Mouse (Mus musculus) lung, embryonic 15.5 days (tissue): ENCODE measurements around the gene Smap1. TPM values are rescaled to one million over a fixed set of nuclear protein-coding genes. Genes with fewer than 3 reads are reported as not detected.

Experiments
- ATAC-seq: fragments of 200-750 bp; cut with Nextera tagmentation; 2 replicates; pipeline ENCODE4 v1.8.0; 2017; ENCODE audit warnings: moderate number of reproducible peaks, borderline replicate concordance; ENCODE audit not compliant: low FRiP score, low TSS enrichment; ENCODE audit errors: extremely low read depth
- H3K27ac ChIP-seq: fragments of 300-500 bp; sonication (generic); 2 replicates; pipeline ENCODE4 v1.5.1; 2015; ENCODE audit warnings: moderate library complexity, mild to moderate bottlenecking, inconsistent platforms
- H3K27me3 ChIP-seq: fragments of 300-500 bp; sonication (generic); 2 replicates; pipeline ENCODE4 v1.6.1; 2015; ENCODE audit warnings: inconsistent platforms
- H3K36me3 ChIP-seq: fragments of 300-500 bp; sonication (generic); 2 replicates; pipeline ENCODE4 v1.6.1; 2015; ENCODE audit warnings: inconsistent platforms
- H3K4me1 ChIP-seq: fragments of 300-500 bp; sonication (generic); 2 replicates; pipeline ENCODE4 v1.6.1; 2015; ENCODE audit warnings: inconsistent platforms
- H3K4me2 ChIP-seq: fragments of 300-500 bp; sonication (generic); 2 replicates; pipeline ENCODE4 v1.6.1; 2015; ENCODE audit warnings: inconsistent platforms, mild to moderate bottlenecking, moderate library complexity
- H3K4me3 ChIP-seq: fragments of 300-500 bp; sonication (generic); 2 replicates; pipeline ENCODE4 v1.5.1; 2015; ENCODE audit warnings: mild to moderate bottlenecking, inconsistent platforms
- H3K9ac ChIP-seq: fragments of 300-500 bp; sonication (generic); 2 replicates; pipeline ENCODE4 v1.6.1; 2015; ENCODE audit warnings: inconsistent platforms
- H3K9me3 ChIP-seq: fragments of 300-500 bp; sonication (generic); 2 replicates; pipeline ENCODE4 v1.6.1; 2016; ENCODE audit warnings: inconsistent platforms
- WGBS: fragments of 180-500 bp; shearing (Covaris S2); methylation state at CpG from one replicate; pipeline ENCODE4 v1.1.7; 2015; 5-methylcytosine and 5-hydroxymethylcytosine counted together
- polyA plus RNA-seq: library from polyadenylated mRNA; unstranded; fragments of >200 nt; fragmentation: Nextera tagmentation; extraction: Ambion mirVana; gene quantifications from 2 replicates; pipeline ENCODE4 v1.2.1, GENCODE M21; 2015

The Smap1 gene
- polyA plus RNA-seq, 1 experiment from 2014 or later = 40.5 TPM

DNA sequence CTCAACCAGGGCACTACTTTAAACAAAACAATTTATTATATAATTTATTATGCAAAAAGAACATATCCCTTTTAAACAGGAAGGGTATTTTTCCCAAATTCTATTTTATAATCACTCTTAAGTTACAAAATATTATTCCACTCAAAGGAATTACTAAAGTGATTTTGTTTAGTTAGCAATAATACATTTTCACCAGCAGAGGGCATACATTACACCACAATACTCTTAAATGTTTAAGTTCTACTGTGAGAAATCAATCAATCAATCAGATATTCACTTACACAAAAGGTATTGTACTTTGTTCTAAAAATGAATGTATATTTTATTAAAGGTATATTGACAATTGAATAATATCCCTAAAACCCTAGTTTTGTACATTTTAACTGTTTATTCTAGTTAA, 16.0 kb downstream of the Smap1 start:
- Histone ChIP-seq H3K9ac (no peak overlapping the region), H3K27ac (no peak overlapping the region), H3K4me3 (no peak overlapping the region), H3K9me3 (no peaks in the 10 kb centered on the region), H3K36me3 (no peaks in the 10 kb centered on the region), H3K4me1 (no peaks in the 10 kb centered on the region), H3K27me3 (no peaks in the 10 kb centered on the region), H3K4me2 (no peak overlapping the region)
- no peak for ATAC-seq

DNA sequence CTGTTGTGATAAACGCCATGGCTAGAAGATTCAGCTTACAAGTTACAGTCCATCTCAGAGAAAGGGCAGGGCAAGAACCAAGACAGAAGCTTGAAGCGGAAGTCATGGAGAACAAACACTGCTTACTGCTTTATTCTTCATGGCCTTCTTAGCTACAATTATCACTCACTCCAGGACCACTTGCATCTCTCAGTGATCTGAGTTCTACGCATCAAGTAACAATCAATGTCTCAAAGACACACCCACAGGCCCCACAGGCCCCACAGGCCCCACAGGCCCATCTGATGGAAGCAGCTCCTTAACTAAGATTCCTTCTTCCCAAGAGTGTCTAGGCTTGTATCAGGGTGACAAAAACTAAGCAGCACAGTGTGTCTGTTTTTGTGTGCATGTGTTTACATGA, 18.8 kb downstream of the Smap1 start:
- Histone ChIP-seq H3K4me3 (no peak overlapping the region), H3K9ac (no peak overlapping the region), H3K27me3 (no peaks in the 10 kb centered on the region), H3K36me3 (no peaks in the 10 kb centered on the region), H3K9me3 (no peaks in the 10 kb centered on the region), H3K4me1 (no peaks in the 10 kb centered on the region), H3K4me2 (no peak overlapping the region), H3K27ac (no peak overlapping the region)
- no peak for ATAC-seq
- WGBS = 91% methylated on average over 3 of the region's 3 CpGs

DNA sequence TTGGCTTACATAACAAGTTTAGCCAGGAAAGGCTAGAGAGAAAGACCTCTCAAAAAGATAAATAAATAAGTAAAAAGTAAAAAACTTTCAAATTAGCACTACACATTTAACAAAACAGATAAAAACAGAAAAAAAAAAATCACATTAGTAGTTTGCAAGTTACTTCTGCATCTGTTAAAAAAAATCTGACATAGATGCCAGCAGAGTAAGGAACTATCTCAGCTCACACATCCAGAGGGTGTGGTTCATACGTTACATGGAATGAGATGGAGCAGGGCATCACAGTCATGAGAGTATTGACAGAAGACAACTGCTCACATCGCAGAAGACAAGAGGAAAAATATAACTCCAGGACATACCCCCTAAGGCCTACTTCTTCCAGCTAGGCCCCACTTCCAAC, 19.4 kb downstream of the Smap1 start:
- H3K4me3 ChIP-seq = no peak overlapping the region
- no peak overlapping the region for H3K9ac ChIP-seq
- no peaks in the 10 kb centered on the region for H3K4me1 ChIP-seq
- no peaks in the 10 kb centered on the region for H3K27me3 ChIP-seq
- H3K9me3 ChIP-seq = no peaks in the 10 kb centered on the region
- no peak overlapping the region for H3K4me2 ChIP-seq
- H3K27ac ChIP-seq = no peak overlapping the region
- ATAC-seq = no peak
- no peaks in the 10 kb centered on the region for H3K36me3 ChIP-seq
- 76% methylated on average over 2 of the region's 2 CpGs for WGBS

DNA sequence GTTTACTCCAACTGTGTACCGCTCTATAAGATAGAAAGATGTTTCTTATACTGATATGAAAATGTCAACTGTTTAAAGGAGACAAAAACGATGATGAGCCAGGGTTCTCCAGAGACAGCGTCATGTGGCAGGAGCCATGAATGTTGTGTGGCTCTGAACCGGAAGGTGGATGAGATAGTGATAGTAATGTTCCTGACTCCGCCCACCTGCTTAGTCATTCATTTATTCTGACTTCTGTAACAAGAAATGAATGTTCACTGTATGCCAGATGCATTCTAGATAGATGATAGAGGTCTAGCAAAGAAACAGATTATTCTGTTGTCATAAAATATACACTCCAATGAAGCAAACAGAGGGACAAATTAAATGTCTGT, 22.5 kb downstream of the Smap1 start:
- WGBS = 65% methylated on average over 5 of the region's 5 CpGs
- Histone ChIP-seq H3K36me3 (no peaks in the 10 kb centered on the region), H3K4me3 (no peak overlapping the region), H3K9ac (no peak overlapping the region), H3K4me2 (no peak overlapping the region), H3K27ac (no peak overlapping the region), H3K9me3 (no peaks in the 10 kb centered on the region), H3K27me3 (no peaks in the 10 kb centered on the region), H3K4me1 (no peaks in the 10 kb centered on the region)
- ATAC-seq = no peak

DNA sequence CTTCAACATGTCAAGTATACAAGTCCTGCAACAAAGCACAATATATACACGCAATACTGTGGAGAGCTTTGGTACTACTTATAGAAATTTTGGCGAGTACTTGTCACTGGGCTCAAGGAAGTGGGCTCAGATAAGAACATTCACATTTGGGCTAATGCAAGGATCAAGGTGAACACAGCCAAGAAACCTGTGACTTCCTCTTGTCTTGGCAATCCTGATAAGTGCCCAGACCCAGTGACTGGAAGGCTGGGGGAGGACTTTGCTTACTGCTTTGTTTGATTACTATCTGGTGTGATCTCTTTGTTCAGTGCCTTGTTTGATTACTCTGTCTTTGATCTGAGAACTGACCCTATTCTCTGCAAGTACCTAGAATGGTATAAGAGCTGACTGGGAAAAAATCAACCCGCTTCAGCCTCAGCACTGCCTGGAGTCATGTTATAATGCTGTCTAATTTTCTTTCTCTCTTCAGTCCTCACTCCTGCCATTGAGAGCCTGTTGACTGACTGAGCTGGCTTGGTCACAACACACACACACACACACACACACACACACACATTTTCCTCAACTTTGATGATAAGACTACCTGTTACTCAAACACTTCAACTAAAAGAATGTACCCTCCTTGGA, 23.0 kb downstream of the Smap1 start:
- no peak for ATAC-seq
- WGBS = 64% methylated on average over 3 of the region's 3 CpGs
- H3K36me3 ChIP-seq = no peaks in the 10 kb centered on the region

DNA sequence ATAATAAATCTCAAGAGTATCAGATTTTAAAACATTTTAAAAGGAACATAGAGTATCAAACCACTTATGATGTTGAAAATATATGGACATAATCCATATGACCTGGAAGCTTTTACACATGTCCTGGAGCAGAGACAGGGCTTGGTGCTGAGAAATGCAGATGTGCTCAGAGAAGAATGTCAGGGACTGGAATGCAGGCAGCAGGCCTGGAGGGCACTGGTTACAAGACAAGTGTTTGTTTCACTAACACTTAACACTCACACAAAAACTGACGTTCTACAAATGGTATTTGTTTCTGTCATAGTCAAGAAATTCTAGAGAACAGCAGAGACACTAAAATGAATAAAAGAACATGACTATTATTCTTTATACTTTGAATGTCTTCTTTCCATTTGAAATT, 30.0 kb downstream of the Smap1 start:
- Histone ChIP-seq H3K27me3 (no peaks in the 10 kb centered on the region), H3K9me3 (no peaks in the 10 kb centered on the region), H3K27ac (no peak overlapping the region), H3K36me3 (no peaks in the 10 kb centered on the region), H3K4me1 (no peaks in the 10 kb centered on the region), H3K4me2 (no peak overlapping the region), H3K9ac (no peak overlapping the region), H3K4me3 (no peak overlapping the region)
- ATAC-seq = no peak
- WGBS = 17% methylated on average over 1 of the region's 1 CpGs

More for the DNA sequence above, 23.0 kb downstream of the Smap1 start:
- H3K9ac ChIP-seq = no peak overlapping the region
- H3K4me1 ChIP-seq = no peaks in the 10 kb centered on the region
- H3K4me3 ChIP-seq = no peak overlapping the region
- H3K27ac ChIP-seq = no peak overlapping the region
- no peak overlapping the region for H3K4me2 ChIP-seq
- H3K27me3 ChIP-seq = no peaks in the 10 kb centered on the region
- no peaks in the 10 kb centered on the region for H3K9me3 ChIP-seq

DNA sequence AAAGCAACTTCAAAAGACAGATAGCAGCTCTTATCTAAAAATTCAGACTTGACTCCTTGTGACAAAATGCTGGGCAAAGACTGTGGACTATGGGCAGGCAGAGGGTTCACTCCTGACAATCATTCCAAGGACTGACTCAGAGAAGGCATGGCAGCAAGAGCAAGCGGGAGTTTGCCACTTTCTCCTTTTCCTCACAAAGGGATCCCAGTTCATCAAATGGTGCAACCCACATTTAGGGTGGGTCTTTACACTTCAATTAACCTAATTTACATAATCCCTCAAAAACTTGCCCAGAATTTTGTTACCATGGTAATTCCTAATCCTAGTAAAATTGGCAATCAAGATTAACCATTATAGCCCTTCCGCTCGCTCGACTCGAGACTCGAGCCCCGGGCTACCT, 37.2 kb downstream of the Smap1 start:
- Histone ChIP-seq H3K4me1 (no peaks in the 10 kb centered on the region), H3K27me3 (no peaks in the 10 kb centered on the region), H3K4me3 (no peak overlapping the region), H3K27ac (no peak overlapping the region), H3K9me3 (no peaks in the 10 kb centered on the region), H3K4me2 (no peak overlapping the region), H3K9ac (no peak overlapping the region), H3K36me3 (no peaks in the 10 kb centered on the region)
- no peak for ATAC-seq
- whole genome bisulfite sequencing = 95% methylated on average over 7 of the region's 7 CpGs

DNA sequence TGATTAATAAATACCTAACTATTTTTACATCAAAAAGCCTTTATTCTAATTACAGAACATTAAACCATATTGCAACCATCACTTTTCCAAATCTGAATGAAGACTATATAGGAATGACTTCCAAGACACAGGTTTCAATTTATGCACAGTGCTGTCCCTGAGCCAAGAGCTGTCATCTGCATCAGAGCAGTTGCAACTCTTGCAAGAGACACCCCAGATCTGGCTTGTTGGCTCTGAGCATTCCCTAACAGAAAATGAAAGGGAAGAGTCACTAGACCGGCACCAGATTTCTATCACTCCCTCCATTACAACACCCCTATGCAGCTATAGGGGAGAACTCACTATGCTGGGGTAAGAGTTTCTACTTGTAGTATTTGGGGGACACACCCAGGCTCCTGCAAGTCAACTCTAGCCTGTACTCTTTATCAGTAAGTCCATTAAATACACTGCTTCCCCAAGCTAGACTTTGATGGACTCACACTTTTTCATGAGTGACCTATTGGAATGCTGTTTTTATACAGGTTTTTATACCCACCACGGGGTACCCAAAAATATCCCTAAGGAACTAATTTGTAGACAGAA, 37.9 kb downstream of the Smap1 start:
- Histone ChIP-seq H3K36me3 (no peaks in the 10 kb centered on the region), H3K27ac (no peak overlapping the region), H3K27me3 (no peaks in the 10 kb centered on the region), H3K4me2 (no peak overlapping the region), H3K9ac (no peak overlapping the region), H3K4me1 (no peaks in the 10 kb centered on the region), H3K9me3 (no peaks in the 10 kb centered on the region), H3K4me3 (no peak overlapping the region)
- WGBS = 67% methylated on average over 2 of the region's 2 CpGs
- no peak for ATAC-seq

DNA sequence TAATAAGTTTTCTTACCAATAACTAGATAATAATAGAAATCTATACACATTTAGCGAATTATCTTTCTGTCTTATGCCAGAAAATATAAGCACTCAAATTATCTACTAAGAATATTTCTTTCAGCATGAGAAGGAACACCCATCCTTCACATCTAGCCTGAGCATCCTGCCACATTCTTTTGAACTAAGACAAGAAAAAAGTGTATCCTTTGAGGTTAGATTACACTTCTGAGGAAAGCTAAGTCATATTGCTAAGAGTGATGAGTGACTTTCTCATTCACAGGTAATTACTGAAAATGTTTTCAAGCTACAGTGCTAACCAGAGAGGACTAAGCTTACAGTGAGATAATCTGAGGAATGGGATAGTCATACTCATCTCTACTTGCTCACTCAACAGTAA, 39.4 kb downstream of the Smap1 start:
- Histone ChIP-seq H3K4me3 (no peak overlapping the region), H3K9me3 (no peaks in the 10 kb centered on the region), H3K36me3 (no peaks in the 10 kb centered on the region), H3K27me3 (no peaks in the 10 kb centered on the region), H3K9ac (no peak overlapping the region), H3K4me1 (no peaks in the 10 kb centered on the region), H3K27ac (no peak overlapping the region), H3K4me2 (no peak overlapping the region)
- ATAC-seq = no peak
- 95% methylated on average over 1 of the region's 1 CpGs for WGBS

DNA sequence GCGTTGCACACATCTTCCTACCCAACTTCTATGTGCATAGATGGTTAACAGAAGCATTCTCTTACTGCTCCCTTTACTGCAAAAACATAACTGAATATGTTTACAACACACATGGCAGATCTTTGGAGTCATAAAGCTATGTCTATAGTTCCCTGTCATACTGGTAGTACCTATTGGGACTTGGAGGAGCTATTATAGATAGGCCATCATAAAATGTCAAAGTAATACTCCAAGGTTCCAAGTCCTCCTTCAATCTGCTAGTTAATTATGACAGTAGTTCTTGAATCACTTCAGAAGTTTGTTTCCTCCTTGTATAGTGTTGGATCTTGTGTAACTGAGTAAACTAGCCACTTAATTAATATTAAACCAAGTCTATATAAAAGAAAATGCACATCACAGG, 49.9 kb downstream of the Smap1 start:
- Histone ChIP-seq H3K27me3 (no peaks in the 10 kb centered on the region), H3K4me2 (no peak overlapping the region), H3K36me3 (peaks cover 6% of the 10 kb centered on the region; the same call in 1 of the 2 replicates), H3K27ac (no peak overlapping the region), H3K4me1 (no peaks in the 10 kb centered on the region), H3K9ac (no peak overlapping the region), H3K9me3 (no peaks in the 10 kb centered on the region), H3K4me3 (no peak overlapping the region)
- ATAC-seq = no peak
- 93% methylated on average over 1 of the region's 1 CpGs for WGBS

DNA sequence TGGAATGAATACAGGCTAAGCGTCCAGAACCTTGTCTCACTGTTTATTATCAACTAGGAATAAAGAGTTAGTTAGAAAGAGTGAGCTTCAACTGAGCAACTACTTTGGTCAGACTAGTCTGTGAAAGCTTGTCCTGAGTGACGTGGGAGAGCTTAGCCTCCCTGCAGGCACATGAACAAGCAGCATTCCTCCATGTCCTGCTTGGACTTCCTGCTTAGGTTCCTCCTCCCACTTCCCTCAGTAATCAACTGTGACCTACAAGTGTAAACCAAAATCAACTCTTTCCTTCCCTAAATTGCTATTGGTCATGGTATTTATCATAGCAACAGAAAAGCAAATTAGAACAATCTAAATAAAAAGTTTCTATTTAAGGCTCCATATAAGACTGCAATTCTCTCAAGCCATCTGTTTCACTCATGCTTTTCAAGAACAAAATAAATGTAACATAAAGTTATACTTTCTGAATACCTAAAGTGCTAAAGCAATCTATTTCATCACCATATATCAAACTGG, 54.7 kb downstream of the Smap1 start:
- no peak overlapping the region for H3K4me3 ChIP-seq
- no peaks in the 10 kb centered on the region; the same call in 1 of the 2 replicates for H3K36me3 ChIP-seq
- no peak overlapping the region for H3K4me2 ChIP-seq
- H3K27me3 ChIP-seq = no peaks in the 10 kb centered on the region
- ATAC-seq = no peak
- no peaks in the 10 kb centered on the region for H3K4me1 ChIP-seq
- no peaks in the 10 kb centered on the region for H3K9me3 ChIP-seq
- H3K9ac ChIP-seq = no peak overlapping the region
- WGBS = 60% methylated on average over 2 of the region's 2 CpGs
- no peak overlapping the region for H3K27ac ChIP-seq

DNA sequence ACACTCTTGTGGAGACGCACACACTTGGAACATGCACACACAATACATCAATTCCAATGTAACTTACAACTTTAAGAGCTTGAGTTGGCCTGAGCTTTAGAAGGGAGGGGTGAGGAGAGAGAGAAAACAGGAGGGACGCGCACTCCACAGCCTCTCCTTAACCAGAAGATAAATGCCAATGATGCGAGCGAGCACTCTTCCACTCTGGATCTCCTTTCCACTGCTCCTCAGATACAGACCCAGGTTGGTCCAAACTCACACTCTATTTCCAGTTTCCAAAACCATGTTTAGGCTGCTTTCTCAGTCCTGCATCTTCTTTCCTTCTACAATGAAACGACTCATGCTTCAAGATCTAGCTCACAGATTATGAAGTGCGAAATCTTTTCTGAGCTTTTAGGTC, 56.6 kb downstream of the Smap1 start:
- ATAC-seq = no peak
- H3K4me3 ChIP-seq = no peak overlapping the region
- no peak overlapping the region for H3K4me2 ChIP-seq
- no peaks in the 10 kb centered on the region for H3K9me3 ChIP-seq
- no peaks in the 10 kb centered on the region for H3K4me1 ChIP-seq
- 92% methylated on average over 7 of the region's 7 CpGs for WGBS
- no peaks in the 10 kb centered on the region; the same call in 1 of the 2 replicates for H3K36me3 ChIP-seq
- H3K9ac ChIP-seq = no peak overlapping the region
- H3K27ac ChIP-seq = no peak overlapping the region
- no peaks in the 10 kb centered on the region for H3K27me3 ChIP-seq
